Mouse (Mus musculus): ENCODE measurements around the gene Srp14.
A peak's percentile ranks its signal among the peaks of the same experiment; 100 is the strongest.

Srp14 gene

DNA sequence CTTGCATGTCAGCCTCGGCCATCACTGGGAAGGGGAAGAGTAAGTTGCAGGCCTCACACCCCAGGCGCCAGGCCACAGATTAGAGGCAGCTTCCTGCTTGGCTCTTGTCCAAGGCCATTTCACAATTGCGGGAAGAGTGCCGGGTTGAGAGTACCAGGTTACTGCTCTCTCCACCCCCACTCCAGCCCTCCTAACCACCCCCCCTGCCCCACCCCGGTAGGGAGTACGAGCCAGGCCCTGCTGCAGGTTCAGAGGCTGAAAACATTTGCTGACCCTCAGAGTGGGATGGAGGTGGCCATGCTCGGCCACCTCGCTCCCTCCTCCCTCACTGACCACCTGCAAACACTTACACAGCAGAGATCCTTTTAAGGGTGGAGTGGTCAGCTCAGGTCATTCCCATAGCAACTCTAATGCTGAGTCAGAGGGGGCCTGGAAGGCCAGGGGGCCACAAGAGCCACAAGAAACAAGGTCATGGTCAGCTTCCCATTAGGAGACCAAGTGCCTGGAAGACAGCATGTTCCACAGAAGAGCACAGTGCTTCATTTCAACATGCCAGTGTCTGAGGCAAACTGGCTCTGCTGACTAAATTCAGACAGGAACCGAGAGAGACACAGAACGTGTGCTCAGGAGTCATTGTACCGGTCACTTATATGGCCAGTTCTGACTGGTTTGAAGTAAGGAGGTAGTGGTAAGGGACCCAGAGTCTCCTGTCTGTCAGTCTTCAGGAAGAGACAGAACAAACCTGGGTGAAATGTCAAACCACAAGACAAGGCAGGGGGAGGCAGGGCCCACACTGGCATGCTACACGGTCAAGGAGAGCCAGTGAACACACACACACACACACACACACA, 11.0 kb upstream of the Srp14 start:
- peak; percentile 43 for DNase-seq (ENCODE audit: inconsistent ontology term)

DNA sequence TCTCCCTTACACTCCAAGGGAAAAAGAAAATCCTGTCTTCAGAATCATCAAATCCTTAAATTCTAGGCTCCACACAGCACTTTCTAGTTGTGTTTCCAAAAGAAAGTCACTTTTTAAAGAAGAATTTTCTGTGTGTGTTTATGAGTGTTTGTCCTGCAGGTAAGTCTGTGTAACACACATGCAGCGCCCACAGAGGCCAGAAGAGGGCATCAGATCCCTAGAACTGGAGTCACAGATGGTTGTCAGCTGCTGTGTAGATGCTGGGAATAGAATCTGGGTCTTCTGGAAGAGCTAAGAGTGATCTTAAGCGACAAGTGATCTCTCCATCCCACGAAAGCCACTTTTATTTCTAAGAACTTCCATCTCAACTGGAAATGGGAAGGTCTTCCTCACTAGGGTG, 8.3 kb upstream of the Srp14 start:
- no peak for DNase-seq (ENCODE audit: inconsistent ontology term)

DNA sequence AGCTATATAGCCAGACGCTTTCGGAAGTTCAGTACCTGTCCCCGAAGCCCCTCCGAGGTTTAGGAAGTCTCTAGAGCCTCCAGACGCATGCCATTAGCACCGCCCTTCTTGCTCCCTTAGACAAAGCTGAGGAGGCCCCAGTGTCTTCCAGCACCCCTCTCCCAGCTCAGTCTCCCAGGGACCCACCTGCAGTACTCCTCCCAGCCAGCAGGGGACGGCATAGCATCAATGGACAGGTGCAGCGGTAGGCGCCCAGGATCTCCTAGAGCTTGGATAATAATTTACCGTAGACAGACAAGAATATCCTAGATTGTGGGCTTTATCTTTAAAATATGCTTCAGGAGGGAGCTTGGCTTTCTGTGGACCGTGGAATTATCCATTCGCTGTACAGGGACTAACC, 7.4 kb upstream of the Srp14 start:
- peak; percentile 65 for DNase-seq (ENCODE audit: inconsistent ontology term)

DNA sequence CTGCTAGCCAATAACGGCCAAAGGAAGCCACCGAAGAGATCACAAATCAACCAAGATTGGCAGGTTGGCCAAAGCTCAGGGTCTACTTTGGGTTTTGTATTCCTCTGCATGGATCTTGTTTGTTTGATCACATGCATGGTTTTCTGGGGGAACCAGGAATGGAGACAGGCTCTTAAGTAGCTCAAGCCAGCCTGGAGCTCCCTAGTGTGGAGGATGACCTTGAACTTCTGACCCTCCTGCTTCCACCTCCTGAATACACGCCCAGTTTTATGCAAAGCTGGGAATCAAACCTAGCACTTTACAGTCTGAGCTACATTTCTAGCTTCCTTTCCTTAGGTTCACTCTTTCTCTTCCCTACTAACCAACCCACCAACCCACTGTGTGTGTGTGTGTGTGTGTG, 5.9 kb upstream of the Srp14 start:
- DNase-seq (ENCODE audit: inconsistent ontology term) = no peak

DNA sequence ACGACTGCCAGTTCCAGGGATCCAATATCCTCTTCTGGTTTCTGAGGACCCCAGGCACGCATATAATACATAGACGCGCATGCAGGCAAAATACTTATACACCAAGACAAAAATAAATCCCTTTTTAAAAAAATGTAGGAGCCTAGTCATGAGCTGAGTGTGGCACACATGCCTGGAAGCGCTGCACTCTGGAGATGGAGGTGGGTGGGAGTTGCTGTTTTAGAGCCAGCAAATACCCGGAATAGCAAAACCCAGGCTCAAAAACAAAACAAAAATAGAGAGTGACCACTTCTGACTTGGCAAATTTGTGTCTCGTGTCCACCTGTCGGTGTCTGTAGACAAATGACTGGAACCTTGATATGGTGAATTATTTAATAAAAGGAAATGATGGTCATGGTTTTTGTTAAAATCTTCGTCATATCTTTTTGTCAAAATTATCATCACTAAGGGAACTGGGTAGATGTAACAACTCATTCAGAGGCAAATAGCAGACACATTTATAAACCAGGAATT, 4.9 kb upstream of the Srp14 start:
- DNase-seq (ENCODE audit: inconsistent ontology term) = no peak

DNA sequence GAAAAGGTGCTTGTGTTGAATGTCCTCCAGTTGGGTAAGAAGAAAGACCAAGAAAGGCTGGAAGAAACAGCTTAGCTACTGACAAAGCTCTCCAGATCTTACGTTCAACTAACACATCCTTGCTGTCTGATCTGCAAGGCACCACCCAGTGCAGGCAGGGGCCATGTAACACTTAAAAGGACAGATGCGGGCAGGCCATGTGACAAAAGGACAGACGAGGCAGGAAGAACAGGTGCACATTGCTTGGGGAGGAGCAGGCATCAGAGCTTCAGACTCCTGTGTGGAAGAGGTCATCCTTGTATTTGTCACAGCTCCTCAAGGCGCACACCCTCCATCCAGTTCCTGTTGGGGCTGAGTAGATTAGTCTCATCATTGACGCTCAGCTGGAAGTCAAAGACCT, 3.5 kb upstream of the Srp14 start:
- DNase-seq (ENCODE audit: inconsistent ontology term) = no peak

DNA sequence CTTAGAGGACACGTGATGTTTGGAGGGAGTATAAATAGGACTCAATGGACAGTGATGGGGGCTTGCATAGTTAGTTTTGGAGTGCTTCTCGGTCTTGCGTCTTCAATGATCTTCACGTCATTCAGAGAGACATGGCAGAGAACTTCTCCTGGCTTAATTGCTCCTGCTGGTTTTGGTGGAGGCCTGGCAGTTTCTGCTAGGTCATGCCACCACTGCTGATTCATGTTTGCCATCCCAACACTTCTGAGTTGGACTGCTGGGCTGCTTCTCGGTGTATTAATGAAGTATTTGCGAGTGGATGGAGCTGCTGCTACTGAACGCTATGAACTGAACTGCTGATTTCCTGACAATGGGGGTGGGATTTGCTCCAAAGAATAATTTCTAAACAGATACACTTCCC, 1.4 kb upstream of the Srp14 start:
- no peak for DNase-seq (ENCODE audit: inconsistent ontology term)

DNA sequence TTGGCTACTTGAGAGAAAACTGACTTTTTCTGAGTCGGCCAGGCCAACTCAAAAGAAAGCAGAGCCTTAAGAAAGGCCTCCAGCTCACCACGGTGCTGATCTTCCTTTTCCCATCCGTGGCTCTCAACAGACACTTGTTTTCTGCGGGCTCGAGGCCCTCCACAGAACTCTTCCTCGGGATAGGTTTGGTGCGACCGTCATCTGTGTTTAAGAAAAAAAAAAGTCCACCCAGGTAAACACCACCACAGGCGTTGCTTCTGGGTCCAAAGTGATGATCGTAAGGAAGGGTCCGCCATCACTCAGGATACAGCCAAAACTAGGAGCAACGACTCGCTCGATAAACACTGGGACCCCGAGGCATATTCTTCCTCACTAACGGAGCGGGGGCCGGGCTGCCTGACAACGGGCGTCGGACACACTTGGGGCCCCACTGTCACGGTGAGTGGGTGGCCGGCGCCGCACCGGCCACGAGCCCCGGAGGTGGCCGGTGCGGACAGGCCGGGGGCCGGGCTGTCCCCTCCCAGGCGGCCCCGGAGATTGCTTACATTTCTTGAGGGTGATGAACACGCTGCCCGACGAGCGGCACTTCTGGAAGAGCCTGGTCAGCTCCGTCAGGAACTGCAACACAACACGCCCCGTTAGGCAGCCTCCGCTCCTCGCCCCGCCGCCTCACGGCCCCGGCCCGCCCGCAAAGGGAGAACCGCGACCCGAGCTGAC, 520 bp downstream of the Srp14 start:
- no peak for DNase-seq (ENCODE audit: inconsistent ontology term)

DNA sequence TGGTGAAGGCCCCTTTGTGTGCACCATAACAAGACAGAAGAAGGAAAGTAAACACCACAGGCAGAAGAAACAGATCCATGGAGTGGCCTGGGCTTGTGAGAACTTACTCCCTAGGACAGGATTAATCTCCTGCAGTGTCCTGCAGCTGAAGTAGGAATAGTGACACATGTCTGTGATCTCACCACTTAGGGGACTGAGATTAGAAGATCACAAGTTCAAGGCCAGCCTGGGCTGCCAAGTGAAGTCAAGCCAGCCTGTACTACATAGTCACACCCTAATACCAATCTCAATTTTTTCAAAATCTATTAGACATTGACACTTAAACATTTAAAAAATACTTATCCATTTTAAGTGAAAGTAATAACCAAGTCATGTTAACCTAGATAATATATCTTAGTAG, 11.2 kb downstream of the Srp14 start:
- no peak for DNase-seq (ENCODE audit: inconsistent ontology term)

DNA sequence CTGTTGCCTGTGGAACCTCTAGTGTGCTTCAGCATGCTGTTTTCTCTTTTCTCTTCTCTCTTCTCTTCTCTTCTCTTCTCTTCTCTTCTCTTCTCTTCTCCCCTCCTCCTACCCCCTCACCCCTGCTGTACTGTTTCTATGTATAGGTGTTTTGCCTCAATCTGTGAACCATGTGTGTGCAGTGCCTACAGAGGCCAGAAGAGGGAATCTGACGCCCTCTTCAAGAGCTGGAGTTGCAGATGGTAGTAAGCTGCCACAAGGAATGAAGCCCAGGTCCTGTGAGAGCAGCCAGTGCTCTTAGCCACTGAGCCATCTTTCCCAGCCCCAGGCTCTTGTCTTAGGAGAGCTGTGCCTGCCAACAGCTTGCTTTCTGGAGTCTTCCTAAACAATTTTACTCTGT, 12.9 kb downstream of the Srp14 start:
- no peak for DNase-seq (ENCODE audit: inconsistent ontology term)

DNA sequence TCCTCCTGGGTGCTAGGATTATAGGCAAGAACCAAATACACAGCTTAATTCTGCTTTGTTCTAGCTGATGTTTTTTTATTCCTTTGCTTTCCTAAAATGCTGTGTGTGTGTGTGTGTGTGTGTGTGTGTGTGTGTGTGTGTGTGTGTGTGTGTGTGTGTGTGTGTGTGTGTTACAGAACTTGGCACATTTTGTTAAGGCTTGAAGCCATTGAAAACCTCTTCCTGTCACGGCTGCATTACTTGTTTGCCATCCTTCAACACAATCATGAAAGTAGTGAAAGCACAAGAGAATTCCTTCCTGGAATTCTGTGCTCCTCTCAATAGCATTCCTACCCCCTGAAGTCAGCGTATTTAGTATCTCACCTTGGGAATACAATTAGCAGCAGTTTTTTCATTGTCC, 13.6 kb downstream of the Srp14 start:
- DNase-seq (ENCODE audit: inconsistent ontology term) = no peak

DNA sequence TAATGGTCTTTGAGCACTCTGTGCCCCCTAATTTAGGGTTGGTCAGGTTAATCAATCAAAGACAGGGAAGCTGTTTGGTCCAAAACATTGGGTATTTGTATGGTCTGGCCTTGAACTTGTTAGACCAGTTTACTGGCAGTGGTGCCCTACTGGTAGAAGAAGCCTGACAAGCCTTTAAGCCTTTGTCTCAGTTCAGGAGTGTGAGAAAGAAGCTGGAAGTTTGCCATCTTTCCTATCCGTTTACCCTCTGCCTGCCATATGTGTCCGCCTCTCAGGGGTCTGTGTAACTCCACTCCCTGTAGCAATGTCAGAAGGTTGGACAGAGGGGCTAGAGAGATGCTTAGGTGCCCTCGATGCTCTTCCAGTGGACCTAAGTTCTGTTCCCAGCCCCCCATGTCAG, 15.1 kb downstream of the Srp14 start:
- no peak for DNase-seq (ENCODE audit: inconsistent ontology term)

DNA sequence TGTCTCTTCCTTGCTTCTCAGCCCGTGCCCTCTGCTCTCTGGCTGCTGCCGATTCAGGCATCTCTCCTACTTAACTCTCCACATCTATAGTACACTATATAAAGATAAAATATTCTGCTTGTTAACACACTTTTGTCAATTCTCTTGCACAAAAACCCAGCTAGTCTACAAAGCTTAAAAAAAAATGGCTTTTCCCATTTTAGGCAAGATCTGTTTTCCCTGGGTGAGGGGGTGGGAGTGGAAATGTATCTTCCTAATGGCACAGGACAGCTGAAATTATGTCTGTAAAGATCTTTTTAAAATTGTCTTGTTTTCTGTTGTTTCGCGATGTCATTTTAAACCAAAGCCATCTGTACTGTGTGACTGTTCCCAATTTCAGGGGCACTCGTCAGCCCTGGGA, 16.0 kb downstream of the Srp14 start:
- no peak for DNase-seq (ENCODE audit: inconsistent ontology term)

DNA sequence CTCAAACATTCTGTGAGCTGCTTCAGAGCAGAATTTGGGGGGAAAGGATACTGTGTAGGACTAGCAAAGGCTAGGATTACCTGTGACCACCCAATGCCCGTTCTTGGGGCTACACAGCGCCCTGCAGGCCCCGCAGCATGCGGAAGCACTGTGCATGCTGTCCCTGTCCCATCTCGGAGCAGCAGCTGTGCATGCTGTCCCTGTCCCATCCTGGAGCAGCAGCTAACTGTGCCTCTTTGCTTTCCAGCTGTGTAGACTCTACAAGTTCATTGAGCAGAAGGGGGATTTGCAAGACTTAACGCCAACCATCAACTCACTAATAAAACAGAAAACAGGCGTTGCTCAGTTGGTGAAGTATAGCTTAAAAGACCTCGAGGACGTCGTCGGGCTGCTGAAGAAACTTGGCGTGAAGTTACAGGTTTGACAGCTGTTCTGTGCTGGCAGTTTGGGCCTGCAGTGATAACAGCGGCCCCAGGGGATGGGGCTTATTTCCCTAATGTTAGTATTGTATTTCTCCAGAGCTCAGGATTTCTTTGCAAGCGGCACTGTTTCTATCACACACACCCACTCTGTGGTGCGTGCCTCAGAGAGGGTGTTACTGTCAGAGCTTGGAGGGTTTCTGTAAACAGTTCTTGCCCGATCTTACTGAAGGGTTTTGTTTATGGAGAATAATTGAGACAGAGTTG, 17.9 kb downstream of the Srp14 start:
- DNase-seq (ENCODE audit: inconsistent ontology term) = no peak

DNA sequence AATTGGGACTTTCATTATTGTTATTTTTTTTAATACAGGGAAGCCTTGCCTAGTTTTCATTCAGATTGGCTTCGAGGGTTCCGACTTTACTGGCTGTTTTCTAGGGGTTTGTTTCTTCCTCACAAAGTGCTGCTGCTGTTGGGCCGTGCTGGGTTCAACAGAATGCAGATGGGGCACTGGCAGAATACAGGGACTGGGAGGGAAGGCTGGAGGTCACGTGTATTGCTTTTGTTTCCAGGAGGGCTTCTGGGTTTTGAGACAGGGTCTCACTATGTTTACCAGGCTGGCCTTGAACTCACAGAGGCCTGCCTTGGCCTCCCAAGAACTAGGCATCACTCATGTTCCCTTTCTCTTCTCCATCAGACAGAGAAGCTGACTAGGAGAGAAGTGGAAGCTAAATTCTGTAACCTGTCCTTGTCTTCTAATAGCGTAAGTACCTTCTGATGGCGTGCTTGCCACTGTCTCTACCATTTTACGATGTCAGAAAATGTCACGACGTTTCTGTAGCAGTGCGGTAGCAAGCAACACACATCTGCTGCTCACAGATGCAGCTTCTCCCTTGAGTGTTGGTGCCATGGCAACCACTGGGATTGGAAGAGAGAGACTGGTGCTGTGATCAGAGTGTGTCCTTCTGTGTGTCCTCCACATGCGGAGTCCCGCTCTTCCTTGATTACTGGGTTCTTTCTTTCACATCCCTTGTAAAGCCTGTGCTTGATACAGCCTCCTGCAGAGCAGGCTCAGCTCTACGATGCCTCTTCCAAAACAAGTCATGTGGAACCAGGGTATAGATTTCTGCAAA, 21.8 kb downstream of the Srp14 start:
- no peak for DNase-seq (ENCODE audit: inconsistent ontology term)

DNA sequence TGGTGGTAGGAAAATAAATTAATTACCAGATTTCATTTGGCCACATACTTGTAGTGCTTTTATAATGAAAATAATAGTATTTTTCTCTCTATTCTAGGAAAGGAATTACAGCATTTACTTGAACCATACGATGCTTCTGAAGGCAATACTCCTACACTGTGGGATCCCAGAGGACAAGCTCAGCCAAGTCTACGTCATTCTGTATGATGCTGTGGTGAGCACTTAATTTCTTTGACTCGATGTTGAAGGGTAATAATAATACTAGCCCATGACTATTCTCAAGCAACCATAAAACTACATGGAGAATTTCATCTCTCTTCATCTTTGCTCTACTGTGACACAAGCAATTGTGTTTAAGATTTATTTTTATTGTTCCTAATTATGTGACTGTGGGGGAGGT, 22.5 kb downstream of the Srp14 start:
- no peak for DNase-seq (ENCODE audit: inconsistent ontology term)

DNA sequence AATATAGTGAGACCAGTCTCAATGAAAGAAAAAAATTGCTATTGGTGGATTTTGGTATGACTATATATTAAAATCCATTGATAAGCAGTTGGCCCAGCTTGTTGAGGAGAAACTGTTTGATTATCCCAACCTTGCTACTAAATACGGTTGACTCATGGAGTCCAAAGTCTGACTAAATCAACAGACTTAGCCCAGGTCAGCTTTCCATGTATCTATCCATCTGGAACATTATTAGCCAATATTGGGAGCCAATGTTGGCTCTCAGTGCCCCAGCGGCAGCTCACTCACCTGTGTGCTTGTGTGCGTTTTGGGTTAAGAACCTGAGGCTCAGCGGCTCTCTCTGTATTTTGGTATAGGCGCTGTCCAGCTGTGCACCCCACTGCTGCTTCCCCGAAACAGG, 28.5 kb downstream of the Srp14 start:
- no peak for DNase-seq (ENCODE audit: inconsistent ontology term)

DNA sequence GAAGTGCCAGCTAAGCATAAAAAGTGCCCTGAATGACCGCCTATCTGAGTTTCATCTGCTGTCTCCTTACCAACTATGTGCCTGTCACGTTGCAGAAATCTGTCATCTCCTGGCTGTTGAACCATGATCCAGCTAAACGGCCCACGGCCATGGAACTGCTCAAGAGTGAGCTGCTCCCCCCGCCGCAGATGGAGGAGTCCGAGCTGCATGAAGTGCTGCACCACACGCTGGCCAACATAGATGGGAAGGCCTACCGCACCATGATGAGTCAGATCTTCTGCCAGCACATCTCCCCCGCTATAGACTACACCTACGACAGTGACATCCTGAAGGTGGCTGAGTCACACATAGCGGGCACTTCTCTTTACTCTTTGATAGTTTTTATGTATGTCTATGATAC, 31.3 kb downstream of the Srp14 start:
- DNase-seq (ENCODE audit: inconsistent ontology term) = no peak

DNA sequence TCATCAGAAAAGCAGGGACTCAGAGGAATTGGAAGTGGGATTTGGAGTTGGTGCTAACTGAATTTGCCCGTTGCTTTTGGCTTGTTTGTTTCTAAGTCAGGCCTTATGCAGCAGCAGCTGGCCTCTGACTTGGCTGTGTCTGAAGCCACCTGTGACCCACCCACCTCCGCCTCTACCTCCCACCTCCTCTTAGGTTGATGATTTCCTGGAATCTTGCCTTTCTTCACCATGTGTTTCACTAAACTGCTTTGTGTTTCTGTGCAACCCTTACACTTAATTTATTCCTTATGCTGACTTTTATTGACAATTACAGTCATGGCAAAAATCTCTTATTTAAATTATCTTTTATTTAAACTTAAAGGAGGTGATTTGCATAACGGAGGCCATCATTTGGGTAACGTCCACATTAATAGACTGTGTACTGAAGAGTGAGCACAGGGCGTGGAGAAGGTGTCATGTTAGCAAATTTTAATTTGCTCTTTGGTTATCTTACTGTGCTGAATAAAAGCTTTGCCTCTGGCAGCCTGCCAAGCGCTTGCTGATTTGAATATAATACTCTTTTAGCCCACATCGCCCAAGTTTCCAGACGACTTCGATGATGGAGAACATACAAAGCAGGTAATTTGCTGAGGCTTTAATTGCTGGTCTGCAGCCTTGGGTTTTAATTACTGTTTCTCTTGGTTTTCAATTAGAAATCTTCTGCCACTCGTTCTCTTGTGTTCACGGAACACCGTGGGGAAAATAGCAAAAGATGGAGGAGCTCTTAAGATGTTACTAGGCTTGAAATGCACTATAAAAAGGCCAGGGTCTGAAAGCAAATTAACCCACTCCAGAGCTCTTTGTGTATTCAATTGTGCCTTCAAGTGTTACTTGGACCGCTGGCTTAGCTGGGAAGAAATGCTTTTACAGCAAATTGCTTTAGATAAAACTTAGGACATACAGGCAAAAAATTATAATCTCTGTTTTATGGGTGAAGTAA, 33.5 kb downstream of the Srp14 start:
- no peak for DNase-seq (ENCODE audit: inconsistent ontology term)

DNA sequence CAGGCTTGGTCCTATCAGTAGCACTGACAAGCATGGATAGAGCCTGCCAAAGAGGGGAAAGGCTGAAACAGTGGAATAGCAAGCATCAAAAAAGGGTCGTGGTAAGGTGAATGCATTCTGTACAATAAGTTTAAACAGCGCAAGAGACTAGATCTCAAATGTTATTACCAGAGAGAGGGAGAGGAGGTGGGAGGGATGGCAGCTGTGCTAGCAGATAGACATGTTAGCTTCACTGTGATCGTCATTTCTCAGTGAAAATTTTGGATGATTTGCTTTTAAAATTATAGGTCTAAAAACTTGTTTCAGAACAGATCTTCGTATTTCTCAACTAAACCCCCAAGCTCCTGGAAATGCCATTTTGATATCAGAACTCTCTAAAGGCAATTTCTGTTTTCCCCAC, 36.8 kb downstream of the Srp14 start:
- DNase-seq (ENCODE audit: inconsistent ontology term) = no peak

DNA sequence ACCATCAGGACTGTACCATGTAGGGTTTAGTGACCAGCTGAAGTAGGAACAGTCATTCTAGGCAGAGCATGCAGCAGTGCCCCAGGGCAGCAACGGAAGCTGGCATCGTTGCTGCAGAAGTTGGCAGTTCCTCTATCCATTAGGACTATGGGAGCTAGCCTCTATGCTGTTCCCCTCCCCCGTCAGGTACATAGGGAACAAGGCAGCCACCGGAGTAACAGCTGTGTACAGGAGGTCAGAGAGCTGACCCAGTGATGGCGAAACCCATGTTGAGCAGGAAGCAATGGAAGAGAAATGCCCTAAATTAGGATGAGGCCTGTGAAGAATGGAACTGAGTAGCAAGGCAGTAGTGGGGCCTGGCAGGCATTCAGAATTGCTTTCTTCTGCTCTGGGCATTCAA, 37.3 kb downstream of the Srp14 start:
- peak; percentile 14 for DNase-seq (ENCODE audit: inconsistent ontology term)
